Mouse (Mus musculus) thymus, adult 2 months (tissue): ENCODE measurements at regions not wholly inside any gene's neighbourhood (a gene's known extent, or its start where the extent isn't known, plus 50 kb on each side); places are given as distances from the start of the nearest gene placed in this dataset.

Experiments used
- CTCF ChIP-seq: fragments of 200-500 bp; IDR thresholded peaks from 2 replicates; pipeline ENCODE4 v1.5.1; 2012; ENCODE audit warnings: mild to moderate bottlenecking, control low read depth, low read length, moderate library complexity, borderline replicate concordance; ENCODE audit not compliant: control insufficient read depth, poor library complexity, insufficient read depth; ENCODE audit errors: extremely low read depth
- POLR2A ChIP-seq: fragments of 200-500 bp; IDR thresholded peaks from 2 replicates; pipeline ENCODE4 v1.6.1; 2012; ENCODE audit warnings: mild to moderate bottlenecking, low read length, control low read depth, moderate library complexity; ENCODE audit not compliant: control insufficient read depth, poor library complexity, insufficient read depth; ENCODE audit errors: extremely low read depth

- TF ChIP-seq POLR2A (no peak), CTCF (no peak)
These were observed 115.3 kb downstream of the Fam84b start for GRCm38 (mm10) chr15:60738258-60738657.
